Mouse (Mus musculus) embryonic facial prominence, embryonic 13.5 days (tissue): ENCODE data around the gene Iqgap1. TPM values are rescaled to one million over a fixed set of nuclear protein-coding genes. Genes with fewer than 3 reads are reported as not detected.
"Not testable (repeated sequence)": the region's sequence is repeated elsewhere in the genome, so short reads cannot be mapped to it uniquely, and the experiment has no call there.

Experiments
- ATAC-seq: fragments of 200-750 bp; cut with Nextera tagmentation; 2 replicates; pipeline ENCODE4 v1.8.0; 2017; ENCODE audit warnings: low read depth; ENCODE audit not compliant: insufficient number of reproducible peaks, insufficient read depth, low FRiP score, low TSS enrichment
- H3K27ac ChIP-seq: fragments of 300-500 bp; sonication (generic); 2 replicates; pipeline ENCODE4 v1.5.1; 2015; ENCODE audit warnings: moderate library complexity, mild to moderate bottlenecking, inconsistent platforms
- H3K27me3 ChIP-seq: fragments of 300-500 bp; sonication (generic); 2 replicates; pipeline ENCODE4 v1.6.1; 2015; ENCODE audit warnings: mild to moderate bottlenecking, inconsistent platforms
- H3K36me3 ChIP-seq: fragments of 300-500 bp; sonication (generic); 2 replicates; pipeline ENCODE4 v1.6.1; 2015; ENCODE audit warnings: mild to moderate bottlenecking, inconsistent platforms
- H3K4me1 ChIP-seq: fragments of 300-500 bp; sonication (generic); 2 replicates; pipeline ENCODE4 v1.6.1; 2015; ENCODE audit warnings: inconsistent platforms
- H3K4me2 ChIP-seq: fragments of 300-500 bp; sonication (generic); 2 replicates; pipeline ENCODE4 v1.6.1; 2015; ENCODE audit warnings: moderate library complexity, mild to moderate bottlenecking, inconsistent platforms
- H3K4me3 ChIP-seq: fragments of 300-500 bp; sonication (generic); 2 replicates; pipeline ENCODE4 v1.5.1; 2015; ENCODE audit warnings: mild to moderate bottlenecking, inconsistent platforms
- H3K9ac ChIP-seq: fragments of 300-500 bp; sonication (generic); 2 replicates; pipeline ENCODE4 v1.6.1; 2015; ENCODE audit warnings: mild to moderate bottlenecking, inconsistent platforms
- H3K9me3 ChIP-seq: fragments of 300-500 bp; sonication (generic); 2 replicates; pipeline ENCODE4 v1.6.1; 2016; ENCODE audit warnings: inconsistent platforms
- WGBS: fragments of 180-500 bp; shearing (Covaris S2); methylation state at CpG from one replicate; pipeline ENCODE4 v1.1.7; 2015; ENCODE audit warnings: mixed read lengths; 5-methylcytosine and 5-hydroxymethylcytosine counted together
- polyA plus RNA-seq: library from polyadenylated mRNA; unstranded; fragments of >200 nt; fragmentation: Nextera tagmentation; extraction: Ambion mirVana; gene quantifications from 2 replicates; pipeline ENCODE4 v1.2.1, GENCODE M21; 2015

Iqgap1 gene
- polyA plus RNA-seq, 1 experiment from 2014 or later: 56.0 TPM

- no peak overlapping the region for H3K27ac ChIP-seq
- H3K9me3 ChIP-seq: no peaks in the 10 kb centered on the region
- ATAC-seq: no peak
- no peak overlapping the region for H3K4me2 ChIP-seq
- H3K27me3 ChIP-seq: no peaks in the 10 kb centered on the region
- H3K4me1 ChIP-seq: no peaks in the 10 kb centered on the region
- no peak overlapping the region for H3K4me3 ChIP-seq
- no peak overlapping the region for H3K9ac ChIP-seq
- H3K36me3 ChIP-seq: peaks cover 70% of the 10 kb centered on the region
- WGBS: 83% methylated on average over 2 of the region's 2 CpGs
These were observed 71.7 kb downstream of the Iqgap1 start for GRCm38 (mm10) chr7:80754086-80754485.

- no peaks in the 10 kb centered on the region for H3K4me1 ChIP-seq
- H3K36me3 ChIP-seq: peaks cover 71% of the 10 kb centered on the region
- H3K9ac ChIP-seq: no peak overlapping the region
These were observed 72.2 kb downstream of the Iqgap1 start for GRCm38 (mm10) chr7:80753613-80754012.

GRCm38 (mm10) chr7:80749624-80750023, 76.2 kb downstream of the Iqgap1 start:
- Histone ChIP-seq H3K27me3 (no peaks in the 10 kb centered on the region), H3K36me3 (peaks cover 58% of the 10 kb centered on the region), H3K27ac (no peak overlapping the region), H3K4me1 (peaks cover 24% of the 10 kb centered on the region), H3K4me3 (no peak overlapping the region), H3K4me2 (no peak overlapping the region), H3K9ac (no peak overlapping the region), H3K9me3 (no peaks in the 10 kb centered on the region)
- 68% methylated on average over 6 of the region's 6 CpGs for WGBS
- ATAC-seq: no peak

More at GRCm38 (mm10) chr7:80753613-80754012, 72.2 kb downstream of the Iqgap1 start:
- no peak for ATAC-seq
- 85% methylated on average over 2 of the region's 2 CpGs for WGBS
- H3K4me3 ChIP-seq: no peak overlapping the region
- H3K27ac ChIP-seq: no peak overlapping the region
- no peaks in the 10 kb centered on the region for H3K9me3 ChIP-seq
- H3K4me2 ChIP-seq: no peak overlapping the region
- H3K27me3 ChIP-seq: no peaks in the 10 kb centered on the region

GRCm38 (mm10) chr7:80749109-80749508, 76.7 kb downstream of the Iqgap1 start:
- H3K4me3 ChIP-seq, H3K9ac ChIP-seq, H3K9me3 ChIP-seq, H3K27ac ChIP-seq, ATAC-seq, H3K27me3 ChIP-seq, H3K4me2 ChIP-seq: not testable (repeated sequence)
- WGBS: 93% methylated on average over 10 of the region's 10 CpGs
- H3K36me3 ChIP-seq: peaks cover 58% of the 10 kb centered on the region
- H3K4me1 ChIP-seq: peaks cover 29% of the 10 kb centered on the region

GRCm38 (mm10) chr7:80747371-80747770, 78.4 kb downstream of the Iqgap1 start:
- Histone ChIP-seq H3K27ac (peak overlapping the region; percentile 39; the same call in 1 of the 2 replicates), H3K27me3 (no peaks in the 10 kb centered on the region), H3K9ac (no peak overlapping the region), H3K4me2 (no peak overlapping the region), H3K4me1 (peaks cover 32% of the 10 kb centered on the region), H3K36me3 (peaks cover 69% of the 10 kb centered on the region), H3K4me3 (no peak overlapping the region), H3K9me3 (no peaks in the 10 kb centered on the region)
- ATAC-seq: no peak
- 61% methylated on average over 7 of the region's 7 CpGs for WGBS

- H3K4me2 ChIP-seq: no peak overlapping the region
- ATAC-seq: no peak
- no peak overlapping the region for H3K4me3 ChIP-seq
- H3K27ac ChIP-seq: peak overlapping the region; percentile 68; the same call in 1 of the 2 replicates
- no peak overlapping the region for H3K9ac ChIP-seq
- peaks cover 32% of the 10 kb centered on the region for H3K4me1 ChIP-seq
- 28% methylated on average over 5 of the region's 5 CpGs for WGBS
- H3K36me3 ChIP-seq: peaks cover 66% of the 10 kb centered on the region
- H3K27me3 ChIP-seq: no peaks in the 10 kb centered on the region
- H3K9me3 ChIP-seq: no peaks in the 10 kb centered on the region
These were observed 79.5 kb downstream of the Iqgap1 start for GRCm38 (mm10) chr7:80746166-80746761.

GRCm38 (mm10) chr7:80745746-80746145, 80.0 kb downstream of the Iqgap1 start:
- Histone ChIP-seq H3K9ac (peak overlapping the region; percentile 49; the same call in 1 of the 2 replicates), H3K9me3 (no peaks in the 10 kb centered on the region), H3K4me2 (peak overlapping the region; percentile 16; the same call in 1 of the 2 replicates), H3K4me1 (peaks cover 32% of the 10 kb centered on the region), H3K27me3 (no peaks in the 10 kb centered on the region), H3K36me3 (peaks cover 63% of the 10 kb centered on the region), H3K27ac (peak overlapping the region; percentile 68), H3K4me3 (no peak overlapping the region)
- no peak for ATAC-seq
- 11% methylated on average over 3 of the region's 3 CpGs for WGBS

- Histone ChIP-seq H3K27ac (peak overlapping the region; percentile 68), H3K36me3 (peaks cover 58% of the 10 kb centered on the region), H3K4me2 (peak overlapping the region; percentile 16; the same call in 1 of the 2 replicates), H3K9ac (peak overlapping the region; percentile 49), H3K4me1 (peaks cover 32% of the 10 kb centered on the region), H3K9me3 (no peaks in the 10 kb centered on the region), H3K4me3 (no peak overlapping the region), H3K27me3 (no peaks in the 10 kb centered on the region)
- ATAC-seq: 0 out of 2 replicates have a peak, but pooled peaks have one; percentile 24
- WGBS: 16% methylated on average over 9 of the region's 9 CpGs
These were observed 80.5 kb downstream of the Iqgap1 start for GRCm38 (mm10) chr7:80745250-80745649.

GRCm38 (mm10) chr7:80743920-80744630, 81.7 kb downstream of the Iqgap1 start:
- WGBS: 61% methylated on average over 9 of the region's 9 CpGs
- no peak for ATAC-seq
- H3K9ac ChIP-seq: no peak overlapping the region; the same call in 1 of the 2 replicates
- no peaks in the 10 kb centered on the region for H3K27me3 ChIP-seq
- no peak overlapping the region for H3K4me2 ChIP-seq
- H3K4me1 ChIP-seq: peaks cover 32% of the 10 kb centered on the region
- no peak overlapping the region for H3K4me3 ChIP-seq
- peak overlapping the region; percentile 14; the same call in 1 of the 2 replicates for H3K27ac ChIP-seq
- no peaks in the 10 kb centered on the region for H3K9me3 ChIP-seq
- H3K36me3 ChIP-seq: peaks cover 57% of the 10 kb centered on the region

GRCm38 (mm10) chr7:80742671-80743070, 83.1 kb downstream of the Iqgap1 start:
- Histone ChIP-seq H3K9me3 (no peaks in the 10 kb centered on the region), H3K4me3 (no peak overlapping the region), H3K9ac (no peak overlapping the region), H3K27ac (no peak overlapping the region), H3K27me3 (no peaks in the 10 kb centered on the region), H3K4me2 (no peak overlapping the region), H3K36me3 (peaks cover 57% of the 10 kb centered on the region), H3K4me1 (peaks cover 32% of the 10 kb centered on the region)
- WGBS: 87% methylated on average over 3 of the region's 3 CpGs
- no peak for ATAC-seq

- Histone ChIP-seq H3K4me2 (no peak overlapping the region), H3K4me1 (peaks cover 22% of the 10 kb centered on the region), H3K27me3 (no peaks in the 10 kb centered on the region), H3K36me3 (peaks cover 68% of the 10 kb centered on the region), H3K9ac (no peak overlapping the region), H3K9me3 (no peaks in the 10 kb centered on the region), H3K27ac (no peak overlapping the region), H3K4me3 (no peak overlapping the region)
- no peak for ATAC-seq
- 28% methylated on average over 7 of the region's 7 CpGs for WGBS
These were observed 84.8 kb downstream of the Iqgap1 start for GRCm38 (mm10) chr7:80740954-80741353.

- Histone ChIP-seq H3K9me3 (no peaks in the 10 kb centered on the region), H3K27ac (no peak overlapping the region), H3K4me2 (no peak overlapping the region), H3K4me3 (no peak overlapping the region), H3K4me1 (no peaks in the 10 kb centered on the region), H3K9ac (no peak overlapping the region), H3K36me3 (peaks cover 83% of the 10 kb centered on the region), H3K27me3 (no peaks in the 10 kb centered on the region)
- 69% methylated on average over 10 of the region's 10 CpGs for WGBS
- ATAC-seq: no peak
These were observed 89.6 kb downstream of the Iqgap1 start for GRCm38 (mm10) chr7:80736199-80736598.
